Mouse (Mus musculus): Measurements from ENCODE around the gene Gm11569. TPM values are rescaled to one million over a fixed set of nuclear protein-coding genes. Genes with fewer than 3 reads are reported as not detected.

Gene Gm11569
- polyA plus RNA-seq, 1 experiment from 2014 or later, result not detected

GRCm38 (mm10) chr11:99758877-99759276, 39.9 kb downstream of the Gm11569 start:
- no peak overlapping the region for H3K9ac ChIP-seq (replicated peaks)
- H3K36me3 ChIP-seq, result no peaks in the 10 kb centered on the region
- 94% methylated on average over 1 of the region's 1 CpGs for WGBS
- ATAC-seq (replicated peaks), result no peak
- no peak overlapping the region for H3K4me3 ChIP-seq
- no peaks in the 10 kb centered on the region for H3K9me3 ChIP-seq
- no peak overlapping the region for H3K4me2 ChIP-seq (replicated peaks)
- no peaks in the 10 kb centered on the region for H3K27me3 ChIP-seq
- H3K4me1 ChIP-seq, result no peaks in the 10 kb centered on the region
- H3K27ac ChIP-seq (replicated peaks), result no peak overlapping the region

Other genes with a start within 250 kb of the Gm11569 start
- gene Krtap3-3, start 248.1 kb downstream of the Gm11569 start, polyA plus RNA-seq (2015; fragmentation: Nextera tagmentation; extraction: Ambion mirVana), result not detected in 2 replicates
- not detected in 2 replicates for gene Krtap3-2, start 242.1 kb downstream of the Gm11569 start, polyA plus RNA-seq (2015; fragmentation: Nextera tagmentation; extraction: Ambion mirVana)
- not detected in 2 replicates for gene Gm11939, start 239.5 kb downstream of the Gm11569 start, polyA plus RNA-seq (2015; fragmentation: Nextera tagmentation; extraction: Ambion mirVana)
- not detected in 2 replicates for gene Krtap3-1, start 232.3 kb downstream of the Gm11569 start, polyA plus RNA-seq (2015; fragmentation: Nextera tagmentation; extraction: Ambion mirVana)
- gene Krtap1-5, start 217.9 kb downstream of the Gm11569 start, polyA plus RNA-seq (2015; fragmentation: Nextera tagmentation; extraction: Ambion mirVana), result not detected in 2 replicates
- gene Krtap1-4, start 215.3 kb downstream of the Gm11569 start, polyA plus RNA-seq (2015; fragmentation: Nextera tagmentation; extraction: Ambion mirVana), result not detected in 2 replicates
- gene Krtap1-3, start 207.6 kb downstream of the Gm11569 start, polyA plus RNA-seq (2015; fragmentation: Nextera tagmentation; extraction: Ambion mirVana), result not detected in 2 replicates
- not detected in 2 replicates for gene Krtap9-3, start 200.8 kb downstream of the Gm11569 start, polyA plus RNA-seq (2015; fragmentation: Nextera tagmentation; extraction: Ambion mirVana)
- gene Gm11938, start 195.6 kb downstream of the Gm11569 start, polyA plus RNA-seq (2015; fragmentation: Nextera tagmentation; extraction: Ambion mirVana), result not detected in 2 replicates
- not detected in 2 replicates for gene Gm11937, start 188.7 kb downstream of the Gm11569 start, polyA plus RNA-seq (2015; fragmentation: Nextera tagmentation; extraction: Ambion mirVana)
- not detected in 2 replicates for gene Krtap2-4, start 184.1 kb downstream of the Gm11569 start, polyA plus RNA-seq (2015; fragmentation: Nextera tagmentation; extraction: Ambion mirVana)
- not detected in 2 replicates for gene Gm11562, start 178.5 kb downstream of the Gm11569 start, polyA plus RNA-seq (2015; fragmentation: Nextera tagmentation; extraction: Ambion mirVana)
- gene Krtap4-1, start 170.7 kb downstream of the Gm11569 start, polyA plus RNA-seq (2015; fragmentation: Nextera tagmentation; extraction: Ambion mirVana), result not detected in 2 replicates
- not detected in 2 replicates for gene Krtap4-2, start 163.8 kb downstream of the Gm11569 start, polyA plus RNA-seq (2015; fragmentation: Nextera tagmentation; extraction: Ambion mirVana)
- gene Krtap4-7, start 154.8 kb downstream of the Gm11569 start, polyA plus RNA-seq (2015; fragmentation: Nextera tagmentation; extraction: Ambion mirVana), result not detected in 2 replicates
- gene Gm11555, start 148.7 kb downstream of the Gm11569 start, polyA plus RNA-seq (2015; fragmentation: Nextera tagmentation; extraction: Ambion mirVana), result not detected in 2 replicates
- gene Gm11563, start 140.0 kb downstream of the Gm11569 start, polyA plus RNA-seq (2015; fragmentation: Nextera tagmentation; extraction: Ambion mirVana), result not detected in 2 replicates
- not detected in 2 replicates for gene Krtap4-6, start 133.0 kb downstream of the Gm11569 start, polyA plus RNA-seq (2015; fragmentation: Nextera tagmentation; extraction: Ambion mirVana)
- gene Gm14190, start 108.2 kb downstream of the Gm11569 start, polyA plus RNA-seq (2015; fragmentation: Nextera tagmentation; extraction: Ambion mirVana), result not detected in 2 replicates
- gene Gm14180, start 64.6 kb downstream of the Gm11569 start, polyA plus RNA-seq (2015; fragmentation: Nextera tagmentation; extraction: Ambion mirVana), result not detected in 2 replicates
- not detected in 2 replicates for gene Gm11595, start 26.0 kb downstream of the Gm11569 start, polyA plus RNA-seq (2015; fragmentation: Nextera tagmentation; extraction: Ambion mirVana)
- gene Krtap4-8, start 18.2 kb downstream of the Gm11569 start, polyA plus RNA-seq (2015; fragmentation: Nextera tagmentation; extraction: Ambion mirVana), result not detected in 2 replicates
- gene Krtap4-9, start 13.7 kb downstream of the Gm11569 start, polyA plus RNA-seq (2015; fragmentation: Nextera tagmentation; extraction: Ambion mirVana), result not detected in 2 replicates
- gene Gm11596, start 5.5 kb downstream of the Gm11569 start, polyA plus RNA-seq (2015; fragmentation: Nextera tagmentation; extraction: Ambion mirVana), result not detected in 2 replicates
- not detected in 2 replicates for gene Gm11554, start 5.5 kb upstream of the Gm11569 start, polyA plus RNA-seq (2015; fragmentation: Nextera tagmentation; extraction: Ambion mirVana)
- gene Krtap4-13, start 11.0 kb upstream of the Gm11569 start, polyA plus RNA-seq (2015; fragmentation: Nextera tagmentation; extraction: Ambion mirVana), result not detected in 2 replicates
- gene Gm11564, start 16.7 kb upstream of the Gm11569 start, polyA plus RNA-seq (2015; fragmentation: Nextera tagmentation; extraction: Ambion mirVana), result not detected in 2 replicates
- not detected in 2 replicates for gene 2300003K06Rik, start 39.1 kb upstream of the Gm11569 start, polyA plus RNA-seq (2015; fragmentation: Nextera tagmentation; extraction: Ambion mirVana)
- gene Krtap4-16, start 52.7 kb upstream of the Gm11569 start, polyA plus RNA-seq (2015; fragmentation: Nextera tagmentation; extraction: Ambion mirVana), result not detected in 2 replicates
- gene Gm11568, start 59.0 kb upstream of the Gm11569 start, polyA plus RNA-seq (2015; fragmentation: Nextera tagmentation; extraction: Ambion mirVana), result not detected in 2 replicates
- gene Gm11559, start 65.5 kb upstream of the Gm11569 start, polyA plus RNA-seq (2015; fragmentation: Nextera tagmentation; extraction: Ambion mirVana), result not detected in 2 replicates
- gene Krtap9-1, start 74.5 kb upstream of the Gm11569 start, polyA plus RNA-seq (2015; fragmentation: Nextera tagmentation; extraction: Ambion mirVana), result not detected in 2 replicates
- not detected in 2 replicates for gene Gm11567, start 80.3 kb upstream of the Gm11569 start, polyA plus RNA-seq (2015; fragmentation: Nextera tagmentation; extraction: Ambion mirVana)
- not detected in 2 replicates for gene Krtap31-1, start 109.0 kb upstream of the Gm11569 start, polyA plus RNA-seq (2015; fragmentation: Nextera tagmentation; extraction: Ambion mirVana)
- gene Gm11565, start 115.8 kb upstream of the Gm11569 start, polyA plus RNA-seq (2015; fragmentation: Nextera tagmentation; extraction: Ambion mirVana), result not detected in 2 replicates
- gene Krtap31-2, start 137.4 kb upstream of the Gm11569 start, polyA plus RNA-seq (2015; fragmentation: Nextera tagmentation; extraction: Ambion mirVana), result not detected in 2 replicates
- gene Krtap9-5, start 149.5 kb upstream of the Gm11569 start, polyA plus RNA-seq (2015; fragmentation: Nextera tagmentation; extraction: Ambion mirVana), result not detected in 2 replicates
- not detected in 2 replicates for gene Krtap29-1, start 180.1 kb upstream of the Gm11569 start, polyA plus RNA-seq (2015; fragmentation: Nextera tagmentation; extraction: Ambion mirVana)
- not detected in 2 replicates for gene Krtap16-1, start 187.7 kb upstream of the Gm11569 start, polyA plus RNA-seq (2015; fragmentation: Nextera tagmentation; extraction: Ambion mirVana)
- gene Krtap17-1, start 195.1 kb upstream of the Gm11569 start, polyA plus RNA-seq (2015; fragmentation: Nextera tagmentation; extraction: Ambion mirVana), result not detected in 2 replicates
- gene Krt33a, start 217.3 kb upstream of the Gm11569 start, polyA plus RNA-seq (2015; fragmentation: Nextera tagmentation; extraction: Ambion mirVana), result not detected in 2 replicates
- gene Krt33b, start 230.9 kb upstream of the Gm11569 start, polyA plus RNA-seq (2015; fragmentation: Nextera tagmentation; extraction: Ambion mirVana), result not detected in 2 replicates
- gene Krt34, start 242.6 kb upstream of the Gm11569 start, polyA plus RNA-seq (2015; fragmentation: Nextera tagmentation; extraction: Ambion mirVana), result not detected in 2 replicates

Measured in forebrain, embryonic 15.5 days (tissue).